Mouse (Mus musculus) left cerebral cortex, postnatal 4 days (tissue): Measurements from ENCODE around the gene Pla2g7. TPM values are rescaled to one million over a fixed set of nuclear protein-coding genes. Genes with fewer than 3 reads are reported as not detected.

Experiments
- DNase-seq: peaks from one replicate; pipeline ENCODE4 v3.0.0-alpha.2; 2022
- intact Hi-C: fragments of 180-260 bp; cut with DNase I; formaldehyde crosslinking; loops from one replicate; pipeline ENCODE4 v1.15.1; 2025
- total RNA-seq, 2 experiments: library from RNA; stranded (reverse); gene quantifications; 2 replicates each; pipeline ENCODE4 v1.2.3; 2021

Gene Pla2g7
- total RNA-seq, 2 experiments from 2014 or later = 32.5 to 34.1 TPM

- intact Hi-C loops = no loop called here
- peak; percentile 33 for DNase-seq
Observed at GRCm38 (mm10) chr17:43573624-43574073, 5.8 kb downstream of the Pla2g7 start.

- DNase-seq = no peak
- intact Hi-C loops = no loop called here
Observed at GRCm38 (mm10) chr17:43580456-43580855, 12.6 kb downstream of the Pla2g7 start.

GRCm38 (mm10) chr17:43581012-43581467 is 13.1 kb downstream of the Pla2g7 start:
- DNase-seq = peak; percentile 21
- intact Hi-C loops = no loop called here

- no peak for DNase-seq
- intact Hi-C loops = no loop called here
Observed at GRCm38 (mm10) chr17:43584771-43585170, 16.9 kb downstream of the Pla2g7 start.

GRCm38 (mm10) chr17:43587278-43587677 is 19.4 kb downstream of the Pla2g7 start:
- intact Hi-C loops = no loop called here
- no peak for DNase-seq

GRCm38 (mm10) chr17:43589750-43590149 is 21.9 kb downstream of the Pla2g7 start:
- intact Hi-C loops = no loop called here
- no peak for DNase-seq

- no peak for DNase-seq
- intact Hi-C loops = no loop called here
Observed at GRCm38 (mm10) chr17:43590531-43590930, 22.6 kb downstream of the Pla2g7 start.

GRCm38 (mm10) chr17:43592296-43593291 is 24.7 kb downstream of the Pla2g7 start:
- no peak for DNase-seq
- intact Hi-C loops = no loop called here

GRCm38 (mm10) chr17:43597742-43598141 is 29.8 kb downstream of the Pla2g7 start:
- intact Hi-C loops = no loop called here
- DNase-seq = no peak

GRCm38 (mm10) chr17:43598706-43599105 is 30.8 kb downstream of the Pla2g7 start:
- intact Hi-C loops = no loop called here
- no peak for DNase-seq

- intact Hi-C loops = no loop called here
- DNase-seq = peak; percentile 71
Observed at GRCm38 (mm10) chr17:43606704-43607103, 38.8 kb downstream of the Pla2g7 start.

- intact Hi-C loops = loop anchor here (5.0 to 10.0 kb wide), 3 partner anchors 94 to 597 kb away; partner anchors contain the start of gene Tnfrsf21
Observed at GRCm38 (mm10) chr17:43611586-43611985, 43.7 kb downstream of the Pla2g7 start.

GRCm38 (mm10) chr17:43612221-43612620 is 44.3 kb downstream of the Pla2g7 start:
- intact Hi-C loops = loop anchor here (5.0 to 10.0 kb wide), 3 partner anchors 95 to 597 kb away; partner anchors contain the start of gene Tnfrsf21
- no peak for DNase-seq

More at GRCm38 (mm10) chr17:43611586-43611985, 43.7 kb downstream of the Pla2g7 start:
- DNase-seq = peak; percentile 64

GRCm38 (mm10) chr17:43619156-43619555 is 51.3 kb downstream of the Pla2g7 start:
- intact Hi-C loops = loop anchor here (10.0 kb wide), 1 partner anchor 604 kb away; the partner anchor contains the start of gene Tnfrsf21
- DNase-seq = no peak

- no peak for DNase-seq
- intact Hi-C loops = no loop called here
Observed at GRCm38 (mm10) chr17:43622076-43622475, 54.2 kb downstream of the Pla2g7 start.

- DNase-seq = no peak
- intact Hi-C loops = no loop called here
Observed at GRCm38 (mm10) chr17:43628246-43628645, 60.3 kb downstream of the Pla2g7 start.

GRCm38 (mm10) chr17:43629026-43629495 is 61.2 kb downstream of the Pla2g7 start:
- intact Hi-C loops = no loop called here

GRCm38 (mm10) chr17:43629496-43630426 is 61.9 kb downstream of the Pla2g7 start, which contains the start of gene Tdrd6:
Tdrd6 (minus strand) TSS chr17:43630299.
- intact Hi-C loops = no loop called here
- peak; percentile 35 for DNase-seq

More at GRCm38 (mm10) chr17:43629026-43629495, 61.2 kb downstream of the Pla2g7 start:
- DNase-seq = no peak

GRCm38 (mm10) chr17:43630427-43630760 is 62.5 kb downstream of the Pla2g7 start:
- DNase-seq = no peak
- intact Hi-C loops = no loop called here

GRCm38 (mm10) chr17:43637146-43637545 is 69.2 kb downstream of the Pla2g7 start:
- no peak for DNase-seq
- intact Hi-C loops = no loop called here
